Mouse (Mus musculus) kidney, embryonic 14.5 days (tissue): ENCODE data around the gene Scyl2. TPM values are rescaled to one million over a fixed set of nuclear protein-coding genes. Genes with fewer than 3 reads are reported as not detected.
"Not testable (repeated sequence)": the region's sequence is repeated elsewhere in the genome, so short reads cannot be mapped to it uniquely, and the experiment has no call there.

ENCODE experiments used
- ATAC-seq: fragments of 200-750 bp; cut with Nextera tagmentation; 2 replicates; pipeline ENCODE4 v1.8.0; 2017; ENCODE audit warnings: moderate number of reproducible peaks, mild to moderate bottlenecking, moderate TSS enrichment, moderate library complexity; ENCODE audit not compliant: low FRiP score, low TSS enrichment
- H3K27ac ChIP-seq: fragments of 300-500 bp; sonication (generic); 2 replicates; pipeline ENCODE4 v1.5.1; 2014; ENCODE audit warnings: low read depth, mild to moderate bottlenecking, low read length, moderate library complexity, mixed read lengths
- H3K27me3 ChIP-seq: fragments of 300-500 bp; sonication (generic); 2 replicates; pipeline ENCODE4 v1.6.1; 2014; ENCODE audit warnings: mild to moderate bottlenecking, low read length; ENCODE audit not compliant: control insufficient read depth, insufficient read depth
- H3K36me3 ChIP-seq: fragments of 300-500 bp; sonication (generic); 2 replicates; pipeline ENCODE4 v1.6.1; 2014; ENCODE audit warnings: low read length, mixed read lengths; ENCODE audit not compliant: control insufficient read depth, insufficient read depth
- H3K4me1 ChIP-seq: fragments of 300-500 bp; sonication (generic); 2 replicates; pipeline ENCODE4 v1.6.1; 2014; ENCODE audit warnings: low read length, mixed read lengths; ENCODE audit not compliant: control insufficient read depth, insufficient read depth
- H3K4me2 ChIP-seq: fragments of 300-500 bp; sonication (generic); replicated peaks from 2 replicates; pipeline ENCODE4 v1.6.1; 2014; ENCODE audit warnings: low read depth, mild to moderate bottlenecking, low read length
- H3K4me3 ChIP-seq: fragments of 300-500 bp; sonication (generic); 2 replicates; pipeline ENCODE4 v1.5.1; 2014; ENCODE audit warnings: mild to moderate bottlenecking, low read length
- H3K9ac ChIP-seq: fragments of 300-500 bp; sonication (generic); 2 replicates; pipeline ENCODE4 v1.6.1; 2014; ENCODE audit warnings: low read depth, mild to moderate bottlenecking, low read length, moderate library complexity
- H3K9me3 ChIP-seq: fragments of 300-500 bp; sonication (generic); 2 replicates; pipeline ENCODE4 v1.6.1; 2016; ENCODE audit warnings: low read length; ENCODE audit not compliant: control insufficient read depth
- WGBS: fragments of 180-500 bp; shearing (Covaris S2); extraction: QIAGEN DNeasy Blood & Tissue Kit; methylation state at CpG from one replicate; pipeline ENCODE4 v1.1.7; 2014; 5-methylcytosine and 5-hydroxymethylcytosine counted together
- polyA plus RNA-seq: library from polyadenylated mRNA; unstranded; fragments of >200 nt; fragmentation: Nextera tagmentation; extraction: Ambion mirVana; gene quantifications from 2 replicates; pipeline ENCODE4 v1.2.1, GENCODE M21; 2014

Gene Scyl2
- polyA plus RNA-seq, 1 experiment from 2014 or later: 16.0 TPM

DNA sequence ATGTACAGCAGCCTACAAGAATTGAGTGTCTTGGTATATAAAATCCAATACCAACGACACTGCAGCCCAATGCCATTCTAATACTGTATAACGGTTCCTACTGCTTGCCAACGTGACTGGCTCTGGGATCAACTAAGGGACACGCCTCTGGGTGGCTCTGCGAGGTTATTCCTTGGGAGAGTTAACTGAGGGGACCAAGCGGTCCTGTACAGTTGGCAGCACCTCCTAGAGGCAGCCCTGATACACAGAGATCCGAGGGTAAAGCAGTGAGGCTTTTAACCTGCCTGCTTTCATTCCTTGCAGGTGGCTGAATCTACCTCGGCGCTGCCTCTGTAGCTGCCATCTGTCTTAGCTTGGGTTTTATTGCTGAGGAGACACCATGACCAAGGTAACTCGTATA is 3.1 kb downstream of the Scyl2 start:
- Histone ChIP-seq H3K9me3 (no peaks in the 10 kb centered on the region), H3K4me1 (0 out of 2 replicates have a peak, but pooled peaks cover 4% of the 10 kb centered on the region), H3K27me3 (no peaks in the 10 kb centered on the region), H3K9ac (no peak overlapping the region), H3K36me3 (no peaks in the 10 kb centered on the region), H3K4me3 (no peak overlapping the region), H3K27ac (no peak overlapping the region), H3K4me2 (no peak overlapping the region)
- ATAC-seq: no peak
- WGBS: 78% methylated on average over 10 of the region's 10 CpGs

GRCm38 (mm10) chr10:89682157-89682556 is 3.9 kb downstream of the Scyl2 start:
- no peaks in the 10 kb centered on the region for H3K27me3 ChIP-seq
- H3K27ac ChIP-seq: no peak overlapping the region
- H3K4me2 ChIP-seq: no peak overlapping the region
- WGBS: 88% methylated on average over 1 of the region's 1 CpGs
- 0 out of 2 replicates have a peak, but pooled peaks cover 4% of the 10 kb centered on the region for H3K4me1 ChIP-seq
- H3K9ac ChIP-seq: no peak overlapping the region
- no peak overlapping the region for H3K4me3 ChIP-seq
- ATAC-seq: no peak
- no peaks in the 10 kb centered on the region for H3K9me3 ChIP-seq
- no peaks in the 10 kb centered on the region for H3K36me3 ChIP-seq

DNA sequence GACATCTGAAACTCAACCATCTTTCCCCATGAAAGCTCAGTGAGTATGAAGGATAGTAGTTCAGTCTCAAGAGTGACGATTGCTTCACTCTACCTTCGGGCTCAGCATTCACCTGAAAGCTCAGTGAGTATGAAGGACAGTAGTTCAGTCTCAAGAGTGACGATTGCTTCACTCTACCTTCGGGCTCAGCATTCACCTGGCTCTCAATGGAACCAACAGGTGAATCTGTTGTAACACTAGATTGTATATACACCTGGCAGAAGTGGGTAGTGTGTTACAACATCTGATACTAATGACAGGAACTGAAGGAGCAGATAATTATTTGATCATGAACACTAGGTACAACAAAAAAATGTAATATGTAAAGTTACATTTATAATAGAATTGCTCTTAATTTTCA is 4.4 kb downstream of the Scyl2 start:
- Histone ChIP-seq H3K9me3 (no peaks in the 10 kb centered on the region), H3K9ac (no peak overlapping the region), H3K4me1 (0 out of 2 replicates have a peak, but pooled peaks cover 4% of the 10 kb centered on the region), H3K27ac (no peak overlapping the region), H3K36me3 (no peaks in the 10 kb centered on the region), H3K4me2 (no peak overlapping the region), H3K27me3 (no peaks in the 10 kb centered on the region), H3K4me3 (no peak overlapping the region)
- WGBS: 89% methylated on average over 4 of the region's 4 CpGs
- no peak for ATAC-seq

- H3K4me1 ChIP-seq: 0 out of 2 replicates have a peak, but pooled peaks cover 4% of the 10 kb centered on the region
- WGBS: 85% methylated on average over 3 of the region's 3 CpGs
- no peak overlapping the region for H3K4me3 ChIP-seq
- H3K36me3 ChIP-seq: no peaks in the 10 kb centered on the region
- H3K27me3 ChIP-seq: no peaks in the 10 kb centered on the region
- no peaks in the 10 kb centered on the region for H3K9me3 ChIP-seq
- no peak overlapping the region for H3K27ac ChIP-seq
- ATAC-seq: no peak
- no peak overlapping the region for H3K9ac ChIP-seq
- H3K4me2 ChIP-seq: no peak overlapping the region
Observed at GRCm38 (mm10) chr10:89680517-89680916, 5.6 kb downstream of the Scyl2 start.

DNA sequence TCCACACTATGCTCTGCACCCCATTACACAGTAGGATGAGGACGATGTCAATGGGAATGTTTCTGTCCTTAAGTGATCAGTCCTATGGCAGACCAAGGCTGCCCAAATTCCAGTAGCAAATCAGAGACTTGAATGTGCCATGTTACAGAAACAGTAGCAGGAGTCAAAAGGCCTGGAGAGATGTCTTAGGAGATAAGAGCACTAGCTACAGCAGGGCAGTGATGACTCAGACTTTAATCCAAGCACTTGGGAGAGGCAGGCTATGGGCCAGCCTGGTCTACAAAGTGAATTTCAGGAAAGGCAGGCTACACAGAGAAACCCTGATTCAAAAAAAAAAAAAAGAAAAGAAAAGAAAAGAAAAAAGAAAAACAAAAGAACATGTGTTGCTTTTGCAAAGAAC is 6.6 kb downstream of the Scyl2 start:
- 93% methylated on average over 1 of the region's 1 CpGs for WGBS

DNA sequence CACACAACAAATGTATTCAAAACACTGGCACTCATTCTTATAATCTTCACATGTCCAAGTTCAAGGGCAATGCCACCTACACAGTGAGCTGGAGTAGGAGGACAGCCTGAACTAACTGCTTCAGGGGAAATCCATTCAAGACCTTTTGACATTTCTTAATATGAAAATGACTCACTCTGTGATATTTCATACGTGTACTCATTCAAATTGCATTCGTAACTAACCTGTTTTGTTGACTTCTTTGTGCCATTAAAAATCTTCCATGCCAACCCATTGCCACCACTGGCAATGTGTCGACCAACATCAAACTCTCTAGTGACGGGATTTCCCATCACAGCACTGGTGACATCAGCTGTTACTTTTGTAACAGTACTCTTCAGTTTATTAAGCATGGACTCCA is 8.0 kb downstream of the Scyl2 start:
- H3K27me3 ChIP-seq: no peaks in the 10 kb centered on the region
- H3K9ac ChIP-seq: no peak overlapping the region
- no peak for ATAC-seq
- H3K9me3 ChIP-seq: no peaks in the 10 kb centered on the region
- no peak overlapping the region for H3K4me2 ChIP-seq
- no peak overlapping the region for H3K4me3 ChIP-seq
- no peaks in the 10 kb centered on the region for H3K4me1 ChIP-seq
- H3K36me3 ChIP-seq: no peaks in the 10 kb centered on the region
- WGBS: 92% methylated on average over 4 of the region's 4 CpGs
- H3K27ac ChIP-seq: no peak overlapping the region

More for the DNA sequence above, 6.6 kb downstream of the Scyl2 start:
- Histone ChIP-seq H3K4me3 (no peak overlapping the region), H3K9ac (no peak overlapping the region), H3K27ac (no peak overlapping the region), H3K4me1 (0 out of 2 replicates have a peak, but pooled peaks cover 3% of the 10 kb centered on the region), H3K27me3 (no peaks in the 10 kb centered on the region), H3K4me2 (no peak overlapping the region), H3K36me3 (no peaks in the 10 kb centered on the region), H3K9me3 (no peaks in the 10 kb centered on the region)
- ATAC-seq: no peak

DNA sequence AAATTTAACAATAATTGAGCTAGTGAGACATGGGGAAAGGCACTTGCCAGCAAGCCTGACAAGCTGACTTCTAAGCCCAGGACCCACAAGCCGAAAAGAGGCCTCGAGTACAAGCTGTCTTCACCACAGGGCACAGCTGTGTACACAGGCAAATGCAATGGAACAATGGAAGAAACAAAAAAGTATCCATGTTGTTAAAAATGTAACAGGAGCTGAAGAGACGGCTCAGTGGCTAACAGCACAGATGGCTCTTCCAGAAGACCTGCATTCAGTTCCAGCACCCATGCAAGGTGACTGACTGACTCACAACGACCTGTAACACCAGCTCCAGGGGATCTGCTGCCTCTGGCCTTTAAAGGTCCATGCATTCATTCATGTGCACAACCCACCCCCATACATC is 9.5 kb downstream of the Scyl2 start:
- ATAC-seq: no peak
- H3K4me3 ChIP-seq: no peak overlapping the region
- H3K27ac ChIP-seq: no peak overlapping the region
- no peaks in the 10 kb centered on the region for H3K4me1 ChIP-seq
- 74% methylated on average over 4 of the region's 4 CpGs for WGBS
- no peaks in the 10 kb centered on the region for H3K27me3 ChIP-seq
- H3K4me2 ChIP-seq: no peak overlapping the region
- no peak overlapping the region for H3K9ac ChIP-seq
- no peaks in the 10 kb centered on the region for H3K9me3 ChIP-seq
- no peaks in the 10 kb centered on the region; the same call in 1 of the 2 replicates for H3K36me3 ChIP-seq

- not testable (repeated sequence) for H3K27ac ChIP-seq, H3K4me2 ChIP-seq, H3K36me3 ChIP-seq, H3K4me1 ChIP-seq, H3K9me3 ChIP-seq, H3K9ac ChIP-seq, ATAC-seq, H3K27me3 ChIP-seq, H3K4me3 ChIP-seq
- 95% methylated on average over 5 of the region's 5 CpGs for WGBS
Observed at GRCm38 (mm10) chr10:89670371-89670770, 15.7 kb downstream of the Scyl2 start.

GRCm38 (mm10) chr10:89667571-89667970 is 18.5 kb downstream of the Scyl2 start:
- Histone ChIP-seq H3K4me2 (no peak overlapping the region), H3K9ac (no peak overlapping the region), H3K4me1 (no peaks in the 10 kb centered on the region), H3K27me3 (no peaks in the 10 kb centered on the region), H3K27ac (no peak overlapping the region), H3K36me3 (no peaks in the 10 kb centered on the region; the same call in 1 of the 2 replicates), H3K9me3 (no peaks in the 10 kb centered on the region), H3K4me3 (no peak overlapping the region)
- ATAC-seq: no peak
- 81% methylated on average over 7 of the region's 7 CpGs for WGBS
